9 mouse cellular contexts compared by ENCODE assay signal in genomic region chr19:21943407-21943806, GRCm38 (mm10).
DNase-seq lines count a peak whose midpoint lies in the region; ATAC-seq lines count a peak whose summit lies in the region.
"Had no signal": no experiment of that assay in that cellular context is flagged by ENCODE, and none has a peak within 500 bp of the region (broad histone marks: within the 10 kb centered on the region; RNA-seq: fewer than 3 reads in every experiment).

No protein-coding gene starts in this region.

- 0 out of 2 replicates have a peak, but pooled peaks cover 2% of the 10 kb centered on the region for H3K4me1 ChIP-seq in heart, embryonic 12.5 days (replicated peaks)
- H3K4me1 ChIP-seq: neural tube, embryonic 13.5 days had no signal

- H3K36me3 ChIP-seq in heart, embryonic 12.5 days: no peaks in the 10 kb centered on the region
- H3K36me3 ChIP-seq: neural tube, embryonic 13.5 days had no signal

- H3K4me3 ChIP-seq in heart, embryonic 12.5 days: no peak overlapping the region
- H3K4me3 ChIP-seq: neural tube, embryonic 13.5 days had no signal

- 29% methylated on average over 4 of the region's 4 CpGs for WGBS in heart, embryonic 12.5 days

- H3K27me3 ChIP-seq in heart, embryonic 12.5 days (replicated peaks): no peaks in the 10 kb centered on the region
- H3K27me3 ChIP-seq: neural tube, embryonic 13.5 days had no signal

- peak; percentile 8 for DNase-seq in left cerebral cortex, postnatal 4 days
- no peak for DNase-seq in left cerebral cortex, postnatal 25 days (ENCODE audit: low spot score in 2 of 2)
- DNase-seq in adrenal gland, adult 18-20 months (ENCODE audit: low spot score in 2 of 2): peak; percentile 12 to 30
- peak; percentile 61 for DNase-seq in lung, postnatal 14 days
- DNase-seq in adipocyte (ENCODE audit: low spot score): no peak
- DNase-seq in ovary, postnatal 14 days (ENCODE audit: low spot score): no peak

- no peak for ATAC-seq in heart, embryonic 12.5 days (ENCODE audit: insufficient number of reproducible peaks, low FRiP score)
- no peak for ATAC-seq in erythroblast, adult 5-6 weeks (replicated peaks; ENCODE audit: low FRiP score, poor library complexity, severe bottlenecking)

- peak overlapping the region; percentile 60 for H3K27ac ChIP-seq in heart, embryonic 12.5 days (ENCODE audit: poor library complexity, severe bottlenecking)
- H3K27ac ChIP-seq: neural tube, embryonic 13.5 days had no signal

- intact Hi-C loops in left cerebral cortex, postnatal 4 days (cut with DNase I): no loop called here
- intact Hi-C loops in left cerebral cortex, postnatal 25 days (cut with DNase I): no loop called here

- H3K9me3 ChIP-seq in heart, embryonic 12.5 days (replicated peaks): 0 out of 2 replicates have a peak, but pooled peaks cover under 1% of the 10 kb centered on the region
- H3K9me3 ChIP-seq: neural tube, embryonic 13.5 days had no signal

- H3K4me2 ChIP-seq in heart, embryonic 12.5 days: no peak overlapping the region
- H3K4me2 ChIP-seq: neural tube, embryonic 13.5 days had no signal

- H3K9ac ChIP-seq in heart, embryonic 12.5 days: no peak overlapping the region
- H3K9ac ChIP-seq: neural tube, embryonic 13.5 days had no signal

Comparison
In these comparisons a context has a peak if more than half of its experiments do, and no peak if none do; other contexts are left out.
1. DNase-seq: peak in left cerebral cortex, postnatal 4 days (single experiment), adrenal gland, adult 18-20 months (2 of 2) and lung, postnatal 14 days (single experiment); none in left cerebral cortex, postnatal 25 days (0 of 2), adipocyte (single experiment) and ovary, postnatal 14 days (single experiment).